Mouse (Mus musculus) heart, adult 2 months (tissue): ENCODE measurements around the gene Mmachc.

ENCODE experiments used
- CTCF ChIP-seq: fragments of 200-600 bp; IDR thresholded peaks from 2 replicates; pipeline ENCODE4 v1.8.1; 2022; ENCODE audit warnings: antibody characterized with exemption, mild to moderate bottlenecking, moderate library complexity
- EP300 ChIP-seq: fragments of 200-500 bp; IDR thresholded peaks from 2 replicates; pipeline ENCODE4 v1.6.1; 2011; ENCODE audit warnings: low read depth, low read length, control low read depth; ENCODE audit not compliant: insufficient read depth
- POLR2A ChIP-seq: fragments of 200-500 bp; IDR thresholded peaks from 2 replicates; pipeline ENCODE4 v1.6.1; 2011; ENCODE audit warnings: mild to moderate bottlenecking, low read depth, low read length, control low read depth; ENCODE audit not compliant: insufficient read depth

DNA sequence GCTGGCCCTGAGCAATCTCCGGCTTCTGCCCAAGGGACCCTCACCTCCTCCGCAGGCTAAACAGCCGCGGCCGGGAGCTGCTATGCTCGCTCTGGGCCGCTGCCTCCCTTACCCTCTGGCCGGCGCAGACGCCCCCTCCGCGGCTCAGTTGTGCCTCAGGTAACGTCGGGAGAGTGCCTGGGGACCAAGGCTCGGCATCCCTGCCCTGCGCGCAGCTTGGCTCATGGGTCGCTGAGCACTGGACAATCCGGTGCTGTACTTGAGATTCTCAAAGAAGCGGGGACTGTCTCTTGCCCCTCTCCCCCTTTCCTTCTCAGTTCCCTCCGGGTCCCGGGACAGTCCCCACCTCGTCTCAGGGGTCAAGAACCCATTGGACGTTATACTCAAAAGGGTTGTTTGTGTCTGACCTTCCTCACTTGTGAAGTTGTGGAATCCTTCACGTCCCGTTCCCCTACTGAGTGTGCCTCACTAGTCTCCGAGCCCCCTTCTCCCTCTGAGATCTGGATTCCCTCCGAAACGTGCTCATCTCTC, 13.0 kb upstream of the Mmachc start:
- TF ChIP-seq CTCF (no peak), POLR2A (no peak), EP300 (no peak)
